Mouse (Mus musculus) kidney, adult 2 months (tissue): ENCODE data around the gene Rnf169.

ENCODE experiments used
- CTCF ChIP-seq: fragments of 200-500 bp; conservative IDR thresholded peaks from 2 replicates; pipeline ENCODE4 v1.5.1; 2011; ENCODE audit warnings: low read depth, mild to moderate bottlenecking, control low read depth, low read length, moderate library complexity, mixed read lengths; ENCODE audit not compliant: insufficient read depth, insufficient read length
- POLR2A ChIP-seq: fragments of 200-500 bp; IDR thresholded peaks from one replicate; pipeline ENCODE4 v1.6.1; 2011; ENCODE audit warnings: low read depth, low read length, control low read depth

DNA sequence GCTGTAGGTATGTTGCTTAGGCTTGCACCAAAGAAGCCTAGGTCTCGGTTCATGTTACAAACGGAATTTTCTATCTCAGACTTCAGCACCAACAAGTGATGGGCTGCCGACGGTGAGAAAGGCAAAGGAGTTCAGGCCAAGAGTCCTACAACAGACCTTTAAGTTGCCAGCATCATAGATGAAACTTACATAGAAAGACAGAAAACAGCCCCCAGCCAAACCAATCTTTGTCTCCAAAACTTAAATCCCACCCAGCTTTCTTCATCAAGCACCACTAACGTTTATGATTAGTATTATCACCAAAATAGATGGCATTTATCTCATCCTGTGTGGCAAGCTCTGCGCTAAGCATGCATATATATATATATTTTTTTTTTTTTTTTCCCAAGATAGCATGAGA lies 1.2 kb downstream of the Rnf169 start:
- no peak for TF ChIP-seq CTCF
- TF ChIP-seq POLR2A = no peak
